Mouse (Mus musculus) heart, postnatal 0 days (tissue): ENCODE data around the gene Gnaq.

Experiments used
- CTCF ChIP-seq: IDR thresholded peaks from 2 replicates; pipeline ENCODE4 v1.5.1; 2016; ENCODE audit warnings: antibody characterized with exemption, control low read depth, low read depth
- EP300 ChIP-seq: IDR thresholded peaks from 2 replicates; pipeline ENCODE4 v1.6.1; 2016; ENCODE audit warnings: antibody characterized with exemption, low read depth

- no peak for TF ChIP-seq EP300
- TF ChIP-seq CTCF: no peak
Measured at GRCm38 (mm10) chr19:16327401-16328073, 194.9 kb downstream of the Gnaq start.
